In genomic region chr6:35254136-35254904, GRCm38 (mm10) we compare ENCODE assay signal across 8 mouse cellular contexts. TPM values are rescaled to one million over a fixed set of nuclear protein-coding genes. Genes with fewer than 3 reads are reported as not detected.
DNase-seq lines count a peak whose midpoint lies in the region; ATAC-seq and TF ChIP-seq lines count a peak whose summit lies in the region.

No protein-coding gene starts in this region.

- no peak for DNase-seq in lung, embryonic 14.5 days
- no peak for DNase-seq in lung, postnatal 25 days (ENCODE audit: low spot score)
- DNase-seq in liver, adult 2 months (ENCODE audit: extremely low read depth, low read depth, low spot score) = peak; percentile 79
- peak; percentile 33 to 53 for DNase-seq in spleen, postnatal 14 days (ENCODE audit: low spot score in 2 of 2)
- no peak for DNase-seq in thymus, postnatal 10 days (ENCODE audit: low spot score in 2 of 2)
- no peak for DNase-seq in urinary bladder, postnatal 4 days (ENCODE audit: low spot score in 2 of 2)
- no peak for DNase-seq in left cerebral cortex, postnatal 4 days

- 40% methylated on average over 9 of the region's 9 CpGs for WGBS in lung, embryonic 14.5 days
- WGBS in forebrain, embryonic 12.5 days = 56% methylated on average over 9 of the region's 9 CpGs
- WGBS in liver, adult 2 months = 20% methylated on average over 9 of the region's 9 CpGs

- peaks cover 21% of the 10 kb centered on the region; the same call in 1 of the 2 replicates for H3K79me2 ChIP-seq in liver, adult 2 months (ENCODE audit: control insufficient read depth, insufficient read depth, low read length)

- no peaks in the 10 kb centered on the region for H3K27me3 ChIP-seq in lung, embryonic 14.5 days (ENCODE audit: insufficient read depth, low read length)
- H3K27me3 ChIP-seq in forebrain, embryonic 12.5 days = no peaks in the 10 kb centered on the region
- no peaks in the 10 kb centered on the region for H3K27me3 ChIP-seq in liver, adult 2 months (ENCODE audit: control insufficient read depth, insufficient read depth, low read length)

- no peak for ATAC-seq in lung, embryonic 14.5 days (ENCODE audit: insufficient read depth)
- no peak for ATAC-seq in forebrain, embryonic 12.5 days (ENCODE audit: low FRiP score)

- H3K36me3 ChIP-seq in lung, embryonic 14.5 days (ENCODE audit: insufficient read depth) = no peaks in the 10 kb centered on the region
- no peaks in the 10 kb centered on the region for H3K36me3 ChIP-seq in forebrain, embryonic 12.5 days (replicated peaks)
- H3K36me3 ChIP-seq in liver, adult 2 months (ENCODE audit: control insufficient read depth, insufficient read depth, low read length) = no peaks in the 10 kb centered on the region

- intact Hi-C loops in left cerebral cortex, postnatal 4 days (cut with DNase I) = loop anchor here (10.0 kb wide), 1 partner anchor 110 kb away; no protein-coding TSS in a partner anchor

- H3K27ac ChIP-seq in lung, embryonic 14.5 days (ENCODE audit: low read depth) = peak overlapping the region; percentile 63
- no peak overlapping the region; the same call in 1 of the 2 replicates for H3K27ac ChIP-seq in forebrain, embryonic 12.5 days
- H3K27ac ChIP-seq in liver, adult 2 months (replicated peaks; ENCODE audit: insufficient read depth, low read depth, low read length) = peak overlapping the region; percentile 76

- H3K4me1 ChIP-seq in lung, embryonic 14.5 days (ENCODE audit: insufficient read depth) = peaks cover 27% of the 10 kb centered on the region
- H3K4me1 ChIP-seq in forebrain, embryonic 12.5 days = peaks cover 24% of the 10 kb centered on the region
- H3K4me1 ChIP-seq in liver, adult 2 months (ENCODE audit: control insufficient read depth, insufficient read depth, low read length) = peaks cover 29% of the 10 kb centered on the region

- peak overlapping the region; percentile 71 for H3K4me3 ChIP-seq in lung, embryonic 14.5 days (ENCODE audit: low read depth, low read length)
- H3K4me3 ChIP-seq in forebrain, embryonic 12.5 days (replicated peaks) = peak overlapping the region; percentile 67; the same call in 1 of the 2 replicates
- H3K4me3 ChIP-seq in liver, adult 2 months (ENCODE audit: insufficient read depth, low read depth, low read length) = peak overlapping the region; percentile 45

- H3K9ac ChIP-seq in lung, embryonic 14.5 days = peak overlapping the region; percentile 80
- H3K9ac ChIP-seq in forebrain, embryonic 12.5 days = peak overlapping the region; percentile 77; the same call in 1 of the 2 replicates
- peak overlapping the region; percentile 55 for H3K9ac ChIP-seq in liver, adult 2 months (ENCODE audit: low read depth, low read length)

- no peaks in the 10 kb centered on the region for H3K9me3 ChIP-seq in lung, embryonic 14.5 days (ENCODE audit: low read depth, low read length)
- H3K9me3 ChIP-seq in forebrain, embryonic 12.5 days = no peaks in the 10 kb centered on the region

- TF ChIP-seq POLR2A in liver, adult 2 months (IDR thresholded peaks at IDR 0.05; ENCODE audit: extremely low read depth, insufficient read depth, low read length) = no peak

- no peak for TF ChIP-seq CTCF in lung, embryonic 14.5 days (IDR thresholded peaks at IDR 0.05; ENCODE audit: low read depth)
- TF ChIP-seq CTCF in liver, adult 2 months (IDR thresholded peaks at IDR 0.05; ENCODE audit: low read depth, low read length) = no peak

- H3K4me2 ChIP-seq in lung, embryonic 14.5 days = peak overlapping the region; percentile 78
- H3K4me2 ChIP-seq in forebrain, embryonic 12.5 days = peak overlapping the region; percentile 70

RNA-seq across cellular contexts. Expression of gene Slc13a4, which starts 53.6 kb away (rescaled TPM):
- polyA plus RNA-seq in lung, embryonic 14.5 days (2014; fragmentation: Nextera tagmentation; extraction: Ambion mirVana) = 0.12 and 0.24 TPM in 2 replicates
- 0.09 and 0.14 TPM in 2 replicates for polyA plus RNA-seq in forebrain, embryonic 12.5 days (2016; fragmentation: Nextera tagmentation; extraction: Ambion mirVana)
- under 0.01 and 0.09 TPM in 2 replicates for total RNA-seq in liver, adult 2 months (2014; rRNA removed)
- 0.06 and 0.10 TPM in 2 replicates for polyA plus RNA-seq in liver, adult 2 months (2012; rRNA removed)
- 10 to 100 TPM; 11.6 to 12.0 TPM for total RNA-seq in left cerebral cortex, postnatal 4 days (2021)

Comparison
In these comparisons a context has a peak if more than half of its experiments do, and no peak if none do; other contexts are left out.
1. DNase-seq: peak in liver, adult 2 months (single experiment) and spleen, postnatal 14 days (2 of 2); none in lung, embryonic 14.5 days (single experiment), lung, postnatal 25 days (single experiment), thymus, postnatal 10 days (0 of 2), urinary bladder, postnatal 4 days (0 of 2) and left cerebral cortex, postnatal 4 days (single experiment).
2. Peak in every context shown above with its lines, with median percentiles within 50 percentile points of each other: H3K4me3 ChIP-seq and H3K9ac ChIP-seq.